Mouse (Mus musculus) megakaryocyte, embryonic 14.5 days (primary cell): ENCODE measurements around the gene Asap2.

ENCODE experiments used
- FLI1 ChIP-seq: IDR thresholded peaks from 2 replicates; pipeline ENCODE4 v1.6.1; 2012; ENCODE audit warnings: low read length, inconsistent platforms, mixed read lengths
- GATA1 ChIP-seq: IDR thresholded peaks from 3 replicates; pipeline ENCODE4 v1.6.1; 2012; ENCODE audit warnings: mixed read lengths, low read length, inconsistent platforms, borderline replicate concordance

GRCm38 (mm10) chr12:21285508-21286242 is 295.4 kb downstream of the Asap2 start:
- TF ChIP-seq FLI1 (no peak), GATA1 (no peak)
